Mouse (Mus musculus) cerebellum, adult 2 months (tissue): ENCODE results near the gene Dera.

Experiments
- CTCF ChIP-seq: fragments of 200-500 bp; IDR thresholded peaks from 2 replicates; pipeline ENCODE4 v1.5.1; 2011; ENCODE audit warnings: low read depth, mild to moderate bottlenecking, control low read depth, low read length, moderate library complexity, borderline replicate concordance; ENCODE audit not compliant: insufficient read depth
- POLR2A ChIP-seq: fragments of 200-500 bp; IDR thresholded peaks from 2 replicates; pipeline ENCODE4 v1.6.1; 2011; ENCODE audit warnings: low read length, control low read depth, borderline replicate concordance; ENCODE audit not compliant: insufficient read depth

- TF ChIP-seq CTCF (no peak), POLR2A (no peak)
These were observed 6.6 kb downstream of the Dera start for GRCm38 (mm10) chr6:137760966-137761365.
